Mouse (Mus musculus): ENCODE results near the gene Scin. TPM values are rescaled to one million over a fixed set of nuclear protein-coding genes. Genes with fewer than 3 reads are reported as not detected.

Gene Scin
- polyA plus RNA-seq, 1 experiment from 2014 or later = not detected

Other genes with a start within 250 kb of the Scin start
- 73.3 and 74.0 TPM in 2 replicates for gene Arl4a, start 96.2 kb downstream of the Scin start, polyA plus RNA-seq (2015; fragmentation: Nextera tagmentation; extraction: Ambion mirVana)
- gene Lsmem1, start 65.3 kb upstream of the Scin start, polyA plus RNA-seq (2015; fragmentation: Nextera tagmentation; extraction: Ambion mirVana) = not detected in 2 replicates
- gene Ifrd1, start 114.3 kb upstream of the Scin start, polyA plus RNA-seq (2015; fragmentation: Nextera tagmentation; extraction: Ambion mirVana) = 182 and 188 TPM in 2 replicates

All from forebrain, embryonic 16.5 days (tissue).